Mouse (Mus musculus) C3H10T1/2 (cell line): ENCODE measurements around the gene Kif3a. TPM values are rescaled to one million over a fixed set of nuclear protein-coding genes. Genes with fewer than 3 reads are reported as not detected.

Experiments
- polyA plus RNA-seq, 2 experiments: library from polyadenylated mRNA; unstranded; fragments of >200 nt; fragmentation: generic; extraction: Trizol; gene quantifications; one replicate each; pipeline ENCODE4 v1.2.1; 2012; ENCODE audit warnings: missing spikeins in 2 of 2

The Kif3a gene
- 10 to 100 TPM in 1 of 2 experiments, 1 to 10 TPM in 1; 1.8 to 19.7 TPM for polyA plus RNA-seq

GRCm38 (mm10) chr11:53567224-53568014, at the start of gene Kif3a:
TSS of gene Kif3a (plus strand) at chr11:53567379.

GRCm38 (mm10) chr11:53519207-53520121, 47.7 kb upstream of the Kif3a start, which contains the start of gene Sept8:
TSS of gene Sept8 (plus strand) at chr11:53519257.

GRCm38 (mm10) chr11:53618619-53619198, 51.5 kb downstream of the Kif3a start, which contains the start of gene Il4:
TSS of gene Il4 (minus strand) at chr11:53618669.

GRCm38 (mm10) chr11:53634556-53634955, 67.4 kb downstream of the Kif3a start, which contains the start of gene Il13:
TSS of gene Il13 (minus strand) at chr11:53634702.

Other genes with a start within 250 kb of the Kif3a start
- 1 to 10 TPM; 1.7 to 3.0 TPM for gene Zcchc10, start 242.7 kb upstream of the Kif3a start, polyA plus RNA-seq
- 1 to 10 TPM in 1 of 2 experiments, under 1 TPM in 1; 0.48 to 8.1 TPM for gene Aff4, start 216.5 kb upstream of the Kif3a start, polyA plus RNA-seq
- not detected for gene Leap2, start 144.2 kb upstream of the Kif3a start, polyA plus RNA-seq
- 100 to 1,000 TPM; 500 to 558 TPM for gene Uqcrq, start 136.5 kb upstream of the Kif3a start, polyA plus RNA-seq
- 1 to 10 TPM in 1 of 2 experiments, under 1 TPM in 1; 0.18 to 1.4 TPM for gene Gdf9, start 136.4 kb upstream of the Kif3a start, polyA plus RNA-seq
- under 1 TPM; 0.01 to 0.04 TPM for gene Gm10447, start 110.3 kb upstream of the Kif3a start, polyA plus RNA-seq
- 1 to 10 TPM in 1 of 2 experiments, under 1 TPM in 1; 0.54 to 1.0 TPM for gene Shroom1, start 110.2 kb upstream of the Kif3a start, polyA plus RNA-seq
- gene Gm9837, start 96.9 kb upstream of the Kif3a start, polyA plus RNA-seq: not detected
- not detected for gene Gm9945, start 87.2 kb upstream of the Kif3a start, polyA plus RNA-seq
- gene Sowaha, start 87.1 kb upstream of the Kif3a start, polyA plus RNA-seq: not detected
- 10 to 100 TPM; 22.0 to 78.6 TPM for gene Sept8, start 48.1 kb upstream of the Kif3a start, polyA plus RNA-seq
- not detected for gene Il4, start 51.3 kb downstream of the Kif3a start, polyA plus RNA-seq
- gene Il13, start 67.3 kb downstream of the Kif3a start, polyA plus RNA-seq: not detected
- 1 to 10 TPM; 1.3 to 5.8 TPM for gene Rad50, start 139.9 kb downstream of the Kif3a start, polyA plus RNA-seq
- gene Il5, start 153.4 kb downstream of the Kif3a start, polyA plus RNA-seq: under 1 TPM in 1 of 2 experiments, not detected in 1; 0.04 TPM
- gene Irf1, start 202.6 kb downstream of the Kif3a start, polyA plus RNA-seq: 10 to 100 TPM; 14.5 to 68.0 TPM
- gene Gm17334, start 205.8 kb downstream of the Kif3a start, polyA plus RNA-seq: 1 to 10 TPM in 1 of 2 experiments, under 1 TPM in 1; 0.25 to 1.4 TPM